Mouse (Mus musculus) limb, embryonic 14.5 days (tissue): ENCODE data around the gene Prkar1a. TPM values are rescaled to one million over a fixed set of nuclear protein-coding genes. Genes with fewer than 3 reads are reported as not detected.

Experiments used
- ATAC-seq: fragments of 200-750 bp; cut with Nextera tagmentation; 2 replicates; pipeline ENCODE4 v1.8.0; 2017; ENCODE audit warnings: low read depth, moderate number of reproducible peaks, moderate TSS enrichment; ENCODE audit not compliant: low FRiP score
- DNase-seq: peaks from one replicate; pipeline ENCODE4 v3.0.0-alpha.2; 2015; ENCODE audit warnings: low spot score
- H3K27ac ChIP-seq: fragments of 300-500 bp; sonication (generic); replicated peaks from 2 replicates; pipeline ENCODE4 v1.5.1; 2014; ENCODE audit warnings: low read depth, mild to moderate bottlenecking, low read length, moderate library complexity, mixed read lengths
- H3K27me3 ChIP-seq: fragments of 300-500 bp; sonication (generic); 2 replicates; pipeline ENCODE4 v1.6.1; 2014; ENCODE audit warnings: low read length, mixed read lengths; ENCODE audit not compliant: control insufficient read depth, insufficient read depth
- H3K36me3 ChIP-seq: fragments of 300-500 bp; sonication (generic); 2 replicates; pipeline ENCODE4 v1.6.1; 2014; ENCODE audit warnings: mild to moderate bottlenecking, low read length, moderate library complexity, mixed read lengths; ENCODE audit not compliant: control insufficient read depth, insufficient read depth
- H3K4me1 ChIP-seq: fragments of 300-500 bp; sonication (generic); 2 replicates; pipeline ENCODE4 v1.6.1; 2014; ENCODE audit warnings: antibody characterized with exemption, low read length, mixed read lengths; ENCODE audit not compliant: control insufficient read depth, insufficient read depth
- H3K4me2 ChIP-seq: fragments of 300-500 bp; sonication (generic); replicated peaks from 2 replicates; pipeline ENCODE4 v1.6.1; 2014; ENCODE audit warnings: low read depth, mild to moderate bottlenecking, low read length, moderate library complexity; ENCODE audit not compliant: severe bottlenecking
- H3K4me3 ChIP-seq: fragments of 300-500 bp; sonication (generic); replicated peaks from 2 replicates; pipeline ENCODE4 v1.5.1; 2014; ENCODE audit warnings: low read length
- H3K9ac ChIP-seq: fragments of 300-500 bp; sonication (generic); 2 replicates; pipeline ENCODE4 v1.6.1; 2014; ENCODE audit warnings: mild to moderate bottlenecking, low read depth, low read length, moderate library complexity; ENCODE audit not compliant: severe bottlenecking
- H3K9me3 ChIP-seq: fragments of 300-500 bp; sonication (generic); 2 replicates; pipeline ENCODE4 v1.6.1; 2016; ENCODE audit warnings: low read length; ENCODE audit not compliant: control insufficient read depth
- POLR2A ChIP-seq: fragments of 200-500 bp; IDR thresholded peaks from 2 replicates; pipeline ENCODE4 v1.8.0; 2012; ENCODE audit warnings: inconsistent platforms, mild to moderate bottlenecking, moderate library complexity, borderline replicate concordance; ENCODE audit not compliant: insufficient read depth, insufficient read length; ENCODE audit errors: extremely low read depth
- WGBS: fragments of 180-500 bp; shearing (Covaris S2); extraction: QIAGEN DNeasy Blood & Tissue Kit; methylation state at CpG from one replicate; pipeline ENCODE4 v1.1.7; 2014; 5-methylcytosine and 5-hydroxymethylcytosine counted together
- polyA plus RNA-seq, 2 experiments: library from polyadenylated mRNA; depleted of rRNA in 1 of 2; stranded (reverse) in 1 of 2; unstranded in 1 of 2; fragments of >200 nt; fragmentation: Nextera tagmentation in 1 of 2; extraction: Ambion mirVana in 1 of 2; gene quantifications; 2 replicates each; pipeline versions ENCODE4 v1.2.1 to v1.2.3; 2012 to 2014

Gene Prkar1a
- polyA plus RNA-seq, 2 experiments, result 194 to 359 TPM

DNA sequence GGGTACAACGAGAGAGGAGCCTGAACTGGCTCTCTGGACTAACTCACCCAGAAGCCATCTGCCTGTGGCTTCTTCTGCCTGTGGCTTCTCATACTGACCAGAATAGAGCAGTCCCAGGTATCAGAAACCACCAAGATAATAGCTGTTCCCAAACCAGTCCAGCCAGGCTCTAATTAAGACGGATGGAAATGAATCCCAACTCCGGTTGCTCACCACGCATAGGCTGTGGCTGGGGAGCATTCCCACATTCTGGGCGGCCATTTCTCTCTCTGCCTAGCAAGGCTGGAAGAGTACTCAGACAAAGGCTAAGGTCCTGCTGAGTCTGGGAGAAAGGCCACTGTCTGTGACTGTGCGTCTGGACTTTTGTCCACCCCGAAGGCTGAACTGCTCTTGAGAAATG is 67.8 kb downstream of the Prkar1a start:
- H3K36me3 ChIP-seq, result no peaks in the 10 kb centered on the region
- DNase-seq, result no peak
- 62% methylated on average over 7 of the region's 7 CpGs for WGBS

DNA sequence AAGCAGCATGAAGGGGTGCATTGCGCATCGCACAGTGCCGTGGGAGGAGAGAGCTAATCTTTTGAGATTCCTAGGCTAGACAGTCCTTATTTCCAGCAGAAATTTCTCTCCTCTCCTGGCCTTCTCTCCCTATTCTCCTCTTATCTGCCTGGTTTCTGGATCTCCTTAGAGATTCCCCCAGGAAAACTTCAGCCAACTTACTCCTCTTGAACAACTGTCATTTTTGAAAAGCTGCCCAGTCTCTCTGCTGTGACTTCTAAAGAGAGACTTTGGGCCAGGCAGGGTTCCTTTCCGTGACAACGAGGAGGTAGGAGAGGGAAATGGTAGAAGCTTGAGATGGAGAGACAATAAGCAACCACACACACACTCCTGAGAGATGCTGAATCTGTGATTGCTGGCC is 68.2 kb downstream of the Prkar1a start:
- no peak overlapping the region for H3K4me2 ChIP-seq
- no peaks in the 10 kb centered on the region for H3K36me3 ChIP-seq
- 82% methylated on average over 5 of the region's 5 CpGs for WGBS
- H3K4me3 ChIP-seq, result no peak overlapping the region
- TF ChIP-seq POLR2A, result no peak
- ATAC-seq (no peak), DNase-seq (no peak)
- no peak overlapping the region for H3K9ac ChIP-seq
- peaks cover 8% of the 10 kb centered on the region for H3K27me3 ChIP-seq
- H3K4me1 ChIP-seq, result peaks cover 33% of the 10 kb centered on the region
- H3K9me3 ChIP-seq, result no peaks in the 10 kb centered on the region
- H3K27ac ChIP-seq, result no peak overlapping the region

More for the DNA sequence above, 67.8 kb downstream of the Prkar1a start:
- H3K9ac ChIP-seq, result no peak overlapping the region
- peaks cover 29% of the 10 kb centered on the region for H3K4me1 ChIP-seq
- TF ChIP-seq POLR2A, result no peak
- ATAC-seq, result no peak
- no peak overlapping the region for H3K27ac ChIP-seq
- H3K4me3 ChIP-seq, result no peak overlapping the region
- H3K4me2 ChIP-seq, result no peak overlapping the region
- H3K27me3 ChIP-seq, result peaks cover 8% of the 10 kb centered on the region
- H3K9me3 ChIP-seq, result no peaks in the 10 kb centered on the region

DNA sequence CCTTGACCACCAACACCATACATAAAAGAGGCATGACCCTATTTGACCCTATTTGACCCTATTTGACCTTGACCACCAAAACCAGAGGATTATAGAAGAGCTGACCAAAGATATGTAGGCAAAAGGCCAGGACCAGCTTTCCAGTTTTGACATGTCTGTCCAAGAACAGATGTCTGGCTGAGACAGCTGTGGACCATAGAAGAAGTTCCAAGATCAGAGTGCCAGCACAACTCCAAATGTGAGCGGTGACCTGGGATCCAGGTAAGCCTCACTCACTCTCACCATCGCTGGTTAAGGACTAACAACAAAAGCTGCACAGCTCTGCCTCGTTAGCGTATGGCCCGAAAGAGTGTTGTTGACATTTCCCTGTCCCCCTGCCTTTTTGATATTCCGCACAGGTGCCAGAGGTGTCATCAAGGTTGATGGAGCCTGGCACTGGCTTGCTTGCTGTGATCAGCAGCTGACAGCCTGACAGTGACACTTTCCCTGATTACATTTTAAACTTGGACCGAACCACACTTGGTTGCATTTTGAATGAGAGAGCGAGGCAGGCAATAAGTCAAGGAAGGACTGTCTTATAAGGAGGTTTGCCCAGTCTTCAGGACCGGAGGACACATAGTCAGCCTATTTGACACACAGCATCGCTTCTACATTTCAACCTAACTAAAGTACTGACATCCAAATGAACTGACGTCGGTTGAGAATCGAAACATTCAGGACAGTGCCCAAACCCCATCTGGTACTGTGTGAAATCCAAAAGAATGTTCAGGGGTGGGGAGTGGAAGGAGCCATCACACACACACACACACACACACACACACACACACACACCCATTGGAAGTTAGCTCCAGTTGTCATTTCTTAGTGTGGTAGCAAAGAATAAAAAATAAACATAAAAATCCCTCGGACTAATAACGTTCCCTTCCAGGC is 69.0 kb downstream of the Prkar1a start:
- no peaks in the 10 kb centered on the region for H3K36me3 ChIP-seq
- 78% methylated on average over 15 of the region's 15 CpGs for WGBS
- H3K4me1 ChIP-seq, result peaks cover 39% of the 10 kb centered on the region
- H3K9ac ChIP-seq, result no peak overlapping the region
- no peaks in the 10 kb centered on the region for H3K9me3 ChIP-seq
- no peak for ATAC-seq
- H3K4me3 ChIP-seq, result no peak overlapping the region
- no peak overlapping the region for H3K27ac ChIP-seq
- H3K27me3 ChIP-seq, result peaks cover 8% of the 10 kb centered on the region
- DNase-seq, result no peak
- TF ChIP-seq POLR2A, result no peak
- no peak overlapping the region for H3K4me2 ChIP-seq

Other genes starting within 250 kb of the Prkar1a start
- 0.03 TPM in 1 of 2 replicates, not detected in the other for gene 9930022D16Rik, start 235.5 kb upstream of the Prkar1a start, polyA plus RNA-seq (2012; rRNA removed)
- gene 9930022D16Rik, start 235.5 kb upstream of the Prkar1a start, polyA plus RNA-seq (2014; fragmentation: Nextera tagmentation; extraction: Ambion mirVana), result not detected in 2 replicates
- 88.0 and 88.2 TPM in 2 replicates for gene Amz2, start 223.5 kb upstream of the Prkar1a start, polyA plus RNA-seq (2012; rRNA removed)
- 43.6 and 50.8 TPM in 2 replicates for gene Amz2, start 223.5 kb upstream of the Prkar1a start, polyA plus RNA-seq (2014; fragmentation: Nextera tagmentation; extraction: Ambion mirVana)
- gene Arsg, start 176.0 kb upstream of the Prkar1a start, polyA plus RNA-seq (2012; rRNA removed), result 5.3 TPM in 2 replicates
- gene Arsg, start 176.0 kb upstream of the Prkar1a start, polyA plus RNA-seq (2014; fragmentation: Nextera tagmentation; extraction: Ambion mirVana), result 3.2 and 5.4 TPM in 2 replicates
- 2.9 and 3.3 TPM in 2 replicates for gene Slc16a6, start 175.8 kb upstream of the Prkar1a start, polyA plus RNA-seq (2012; rRNA removed)
- gene Slc16a6, start 175.8 kb upstream of the Prkar1a start, polyA plus RNA-seq (2014; fragmentation: Nextera tagmentation; extraction: Ambion mirVana), result 5.3 and 5.9 TPM in 2 replicates
- gene Wipi1, start 37.4 kb upstream of the Prkar1a start, polyA plus RNA-seq (2012; rRNA removed), result 37.5 and 38.1 TPM in 2 replicates
- gene Wipi1, start 37.4 kb upstream of the Prkar1a start, polyA plus RNA-seq (2014; fragmentation: Nextera tagmentation; extraction: Ambion mirVana), result 36.9 and 37.9 TPM in 2 replicates
- 9.4 and 12.4 TPM in 2 replicates for gene Fam20a, start 72.9 kb downstream of the Prkar1a start, polyA plus RNA-seq (2012; rRNA removed)
- gene Fam20a, start 72.9 kb downstream of the Prkar1a start, polyA plus RNA-seq (2014; fragmentation: Nextera tagmentation; extraction: Ambion mirVana), result 6.4 and 6.9 TPM in 2 replicates
- not detected in 2 replicates for gene 1700012B07Rik, start 178.6 kb downstream of the Prkar1a start, polyA plus RNA-seq (2012; rRNA removed)
- gene 1700012B07Rik, start 178.6 kb downstream of the Prkar1a start, polyA plus RNA-seq (2014; fragmentation: Nextera tagmentation; extraction: Ambion mirVana), result not detected in 2 replicates